Mouse (Mus musculus) ES-E14 (cell line): ENCODE data around the gene Rxrb.
"Not testable (repeated sequence)": the region's sequence is repeated elsewhere in the genome, so short reads cannot be mapped to it uniquely, and the experiment has no call there.

Source experiments
- HCFC1 ChIP-seq: IDR thresholded peaks from 2 replicates; pipeline ENCODE4 v1.6.1; 2012; ENCODE audit warnings: low read length, inconsistent platforms, borderline replicate concordance; ENCODE audit not compliant: insufficient read depth
- MAFK ChIP-seq: IDR thresholded peaks from 2 replicates; pipeline ENCODE4 v1.6.1; 2014; ENCODE audit warnings: mild to moderate bottlenecking, low read depth, low read length, inconsistent platforms; ENCODE audit not compliant: insufficient read depth
- ZC3H11A ChIP-seq: IDR thresholded peaks from 2 replicates; pipeline ENCODE4 v1.6.1; 2012; ENCODE audit warnings: low read depth, mild to moderate bottlenecking, inconsistent platforms, low read length, borderline replicate concordance

DNA sequence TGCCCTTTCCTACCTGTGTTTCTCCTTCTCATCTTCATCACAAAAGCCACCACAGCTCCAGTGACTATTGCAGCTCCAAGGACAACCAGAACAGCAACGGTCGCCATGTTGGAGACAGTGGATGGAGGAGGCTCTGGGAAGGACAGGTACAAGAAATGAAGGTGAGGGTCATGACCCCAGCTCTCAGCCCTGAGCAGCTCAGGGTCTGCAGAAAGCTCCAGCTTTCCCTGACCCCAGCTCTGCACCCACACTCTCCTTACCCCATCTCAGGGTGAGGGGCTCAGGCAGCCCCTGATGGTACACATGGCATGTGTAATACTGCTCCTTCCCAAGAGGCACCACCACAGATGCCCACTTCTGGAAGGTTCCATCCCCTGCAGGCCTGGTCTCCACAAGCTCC, 34.6 kb upstream of the Rxrb start:
- not testable (repeated sequence) for TF ChIP-seq MAFK, ZC3H11A, HCFC1
